Mouse (Mus musculus) kidney, adult 11 months (tissue): Measurements from ENCODE around the gene Rassf5.

ENCODE experiments used
- DNase-seq: peaks from one replicate; pipeline ENCODE4 v3.0.0; 2022

The Rassf5 gene

GRCm38 (mm10) chr1:131206342-131206741 is 38.7 kb downstream of the Rassf5 start:
- DNase-seq = no peak

GRCm38 (mm10) chr1:131204461-131204860 is 40.6 kb downstream of the Rassf5 start:
- no peak for DNase-seq

GRCm38 (mm10) chr1:131201391-131201790 is 43.7 kb downstream of the Rassf5 start:
- no peak for DNase-seq

GRCm38 (mm10) chr1:131200588-131200987 is 44.5 kb downstream of the Rassf5 start:
- no peak for DNase-seq

- DNase-seq = peak; percentile 27
Observed at GRCm38 (mm10) chr1:131199976-131200375, 45.1 kb downstream of the Rassf5 start.

- DNase-seq = peak; percentile 49
Observed at GRCm38 (mm10) chr1:131199118-131199821, 45.8 kb downstream of the Rassf5 start.

- DNase-seq = no peak
Observed at GRCm38 (mm10) chr1:131198417-131198960, 46.6 kb downstream of the Rassf5 start.

GRCm38 (mm10) chr1:131196107-131196506 is 49.0 kb downstream of the Rassf5 start:
- no peak for DNase-seq

GRCm38 (mm10) chr1:131195653-131196052 is 49.4 kb downstream of the Rassf5 start:
- no peak for DNase-seq

GRCm38 (mm10) chr1:131193746-131194145 is 51.3 kb downstream of the Rassf5 start:
- peak; percentile 30 for DNase-seq

- no peak for DNase-seq
Observed at GRCm38 (mm10) chr1:131188655-131189054, 56.4 kb downstream of the Rassf5 start.

- no peak for DNase-seq
Observed at GRCm38 (mm10) chr1:131187856-131188255, 57.2 kb downstream of the Rassf5 start.

GRCm38 (mm10) chr1:131186995-131187394 is 58.1 kb downstream of the Rassf5 start:
- no peak for DNase-seq

GRCm38 (mm10) chr1:131185821-131186506 is 59.1 kb downstream of the Rassf5 start:
- no peak for DNase-seq

GRCm38 (mm10) chr1:131184956-131185660 is 60.0 kb downstream of the Rassf5 start:
- DNase-seq = no peak

GRCm38 (mm10) chr1:131184253-131184955 is 60.7 kb downstream of the Rassf5 start:
- DNase-seq = no peak

- no peak for DNase-seq
Observed at GRCm38 (mm10) chr1:131183201-131183600, 61.9 kb downstream of the Rassf5 start.

GRCm38 (mm10) chr1:131181642-131182527 is 63.2 kb downstream of the Rassf5 start:
- peak; percentile 72 for DNase-seq

- DNase-seq = no peak
Observed at GRCm38 (mm10) chr1:131180386-131180785, 64.7 kb downstream of the Rassf5 start.

GRCm38 (mm10) chr1:131178083-131178482 is 67.0 kb downstream of the Rassf5 start:
- DNase-seq = no peak

GRCm38 (mm10) chr1:131177249-131177648 is 67.8 kb downstream of the Rassf5 start:
- DNase-seq = no peak

- DNase-seq = no peak
Observed at GRCm38 (mm10) chr1:131175819-131176218, 69.2 kb downstream of the Rassf5 start.
